Mouse (Mus musculus) kidney, postnatal 14 days (tissue): ENCODE data around the gene Gm3404.
A peak's percentile ranks its signal among the peaks of the same experiment; 100 is the strongest.
"Not testable (repeated sequence)": the region's sequence is repeated elsewhere in the genome, so short reads cannot be mapped to it uniquely, and the experiment has no call there.

Source experiments
- DNase-seq: peaks from one replicate; pipeline ENCODE4 v3.0.0; 2022; ENCODE audit warnings: mixed read lengths

Gene Gm3404

GRCm38 (mm10) chr5:146525501-146525900, at the start of gene Gm3404:
Gm3404 (plus strand) TSS chr5:146525801.
- not testable (repeated sequence) for DNase-seq

- DNase-seq = peak; percentile 49
Observed at GRCm38 (mm10) chr5:146479564-146479963, 46.0 kb upstream of the Gm3404 start.

DNA sequence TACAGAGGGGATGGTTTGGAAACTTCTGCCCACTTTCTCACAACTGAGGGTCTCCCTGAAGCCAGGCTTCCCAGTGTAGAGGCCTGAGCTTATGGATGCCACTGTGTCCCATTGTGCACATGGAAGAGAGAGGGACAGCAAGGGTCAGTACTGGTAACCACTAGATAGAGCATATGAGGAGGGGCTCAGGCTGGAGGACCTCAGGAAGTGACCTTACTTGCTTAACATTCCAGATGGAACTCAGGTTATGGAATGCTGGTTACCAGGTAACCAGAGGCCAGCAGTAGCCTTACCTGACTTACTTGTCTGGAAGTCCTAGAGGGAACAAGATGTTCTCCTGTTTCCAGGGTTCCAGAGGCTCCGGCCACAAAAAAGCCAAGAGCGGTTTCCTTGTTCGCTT, 43.9 kb upstream of the Gm3404 start, which contains the start of gene Gm6408:
TSS of gene Gm6408 (plus strand) at position 301 of the 400 bp plus-strand sequence.
- DNase-seq = not testable (repeated sequence)

- DNase-seq = peak; percentile 36
Observed at GRCm38 (mm10) chr5:146488959-146489358, 36.6 kb upstream of the Gm3404 start.

DNA sequence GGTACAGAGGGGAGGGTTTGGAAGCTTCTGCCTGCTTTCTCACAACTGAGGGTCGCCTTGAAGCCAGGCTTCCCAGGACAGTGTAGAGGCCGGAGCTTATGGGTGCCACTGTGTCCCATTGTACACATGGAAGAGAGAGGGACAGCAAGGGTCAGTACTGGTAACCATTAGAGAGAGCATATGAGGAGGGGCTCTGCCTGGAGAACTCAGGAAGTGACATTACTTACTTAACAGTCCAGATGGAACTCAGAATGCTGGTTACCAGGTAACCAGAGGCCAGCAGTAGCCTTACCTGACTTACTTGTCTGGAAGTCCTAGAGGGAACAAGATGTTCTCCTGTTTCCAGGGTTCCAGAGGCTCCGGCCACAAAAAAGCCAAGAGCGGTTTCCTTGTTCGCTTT, 34.5 kb upstream of the Gm3404 start, which contains the start of gene Gm6370:
TSS of gene Gm6370 (plus strand) at position 301 of the 400 bp plus-strand sequence.
- not testable (repeated sequence) for DNase-seq

- DNase-seq = not testable (repeated sequence)
Observed at GRCm38 (mm10) chr5:146502099-146502498, 23.5 kb upstream of the Gm3404 start, which contains the start of gene 4930449I24Rik. 4930449I24Rik (plus strand) TSS chr5:146502399.

DNA sequence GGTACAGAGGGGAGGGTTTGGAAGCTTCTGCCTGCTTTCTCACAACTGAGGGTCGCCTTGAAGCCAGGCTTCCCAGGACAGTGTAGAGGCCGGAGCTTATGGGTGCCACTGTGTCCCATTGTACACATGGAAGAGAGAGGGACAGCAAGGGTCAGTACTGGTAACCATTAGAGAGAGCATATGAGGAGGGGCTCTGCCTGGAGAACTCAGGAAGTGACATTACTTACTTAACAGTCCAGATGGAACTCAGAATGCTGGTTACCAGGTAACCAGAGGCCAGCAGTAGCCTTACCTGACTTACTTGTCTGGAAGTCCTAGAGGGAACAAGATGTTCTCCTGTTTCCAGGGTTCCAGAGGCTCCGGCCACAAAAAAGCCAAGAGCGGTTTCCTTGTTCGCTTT, 11.8 kb upstream of the Gm3404 start, which contains the start of gene Gm3402:
TSS of gene Gm3402 (plus strand) at position 301 of the 400 bp plus-strand sequence.
- DNase-seq = not testable (repeated sequence)

- DNase-seq = not testable (repeated sequence)
Observed at GRCm38 (mm10) chr5:146537347-146537746, 11.7 kb downstream of the Gm3404 start, which contains the start of gene Gm3409. Gm3409 (plus strand) TSS chr5:146537647.

GRCm38 (mm10) chr5:146555836-146556235, 30.2 kb downstream of the Gm3404 start, which contains the start of gene Gm3415:
Gm3415 (plus strand) TSS chr5:146556136.
- DNase-seq = not testable (repeated sequence)

DNA sequence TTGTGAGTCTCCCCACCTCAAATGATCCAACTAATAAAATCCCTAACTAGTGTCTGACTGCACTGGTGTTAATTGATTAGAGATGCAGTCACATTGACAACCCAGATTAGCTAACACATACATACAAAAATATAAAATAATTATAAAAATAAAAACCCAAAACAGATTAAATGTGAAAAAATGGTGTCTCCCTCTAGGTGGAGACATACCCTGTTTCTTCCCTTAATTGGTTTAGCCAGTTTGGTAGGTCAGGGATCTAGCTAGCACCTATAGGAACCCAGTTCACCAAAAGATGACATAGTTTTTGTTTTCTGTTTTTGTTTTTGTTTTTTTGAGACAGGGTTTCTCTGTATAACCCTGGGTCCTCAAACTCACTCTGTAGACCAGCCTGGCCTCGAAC, 38.7 kb downstream of the Gm3404 start:
- no peak for DNase-seq

GRCm38 (mm10) chr5:146567054-146567453, 41.5 kb downstream of the Gm3404 start:
- no peak for DNase-seq

- DNase-seq = not testable (repeated sequence)
Observed at GRCm38 (mm10) chr5:146570179-146570578, 44.6 kb downstream of the Gm3404 start.

GRCm38 (mm10) chr5:146571830-146572734, 46.5 kb downstream of the Gm3404 start:
- DNase-seq = not testable (repeated sequence)

DNA sequence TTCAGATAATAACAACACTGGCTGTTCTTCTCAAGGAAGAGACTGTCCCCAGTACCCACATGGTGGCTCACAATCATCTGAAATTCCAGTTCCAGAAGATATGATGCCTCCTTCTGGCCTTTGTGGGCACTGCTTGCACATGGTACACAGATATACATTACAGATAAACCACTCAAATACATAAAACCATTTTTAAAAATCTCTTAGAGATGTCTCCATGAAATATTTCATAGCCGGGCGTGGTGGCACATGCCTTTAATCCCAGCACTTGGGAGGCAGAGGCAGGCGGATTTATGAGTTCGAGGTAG, 47.1 kb downstream of the Gm3404 start:
- not testable (repeated sequence) for DNase-seq

- no peak for DNase-seq
Observed at GRCm38 (mm10) chr5:146576668-146577067, 51.1 kb downstream of the Gm3404 start.
